Mouse (Mus musculus) midbrain, postnatal 0 days (tissue): Measurements from ENCODE around the gene Ackr2. TPM values are rescaled to one million over a fixed set of nuclear protein-coding genes. Genes with fewer than 3 reads are reported as not detected.

ENCODE experiments used
- ATAC-seq: fragments of 200-750 bp; cut with Nextera tagmentation; 2 replicates; pipeline ENCODE4 v1.8.0; 2017; ENCODE audit warnings: moderate number of reproducible peaks, mild to moderate bottlenecking, moderate TSS enrichment, moderate library complexity; ENCODE audit not compliant: low FRiP score
- DNase-seq: peaks from one replicate; pipeline ENCODE4 v3.0.0-alpha.2; 2015; ENCODE audit warnings: low spot score
- H3K27ac ChIP-seq: fragments of 300-500 bp; sonication (generic); 2 replicates; pipeline ENCODE4 v1.5.1; 2014; ENCODE audit warnings: low read depth, mild to moderate bottlenecking, low read length, mixed read lengths
- H3K27me3 ChIP-seq: fragments of 300-500 bp; sonication (generic); 2 replicates; pipeline ENCODE4 v1.6.1; 2014; ENCODE audit warnings: low read length, control low read depth, mixed read lengths; ENCODE audit not compliant: insufficient read depth
- H3K36me3 ChIP-seq: fragments of 300-500 bp; sonication (generic); 2 replicates; pipeline ENCODE4 v1.6.1; 2014; ENCODE audit warnings: low read length, control low read depth, mixed read lengths; ENCODE audit not compliant: insufficient read depth
- H3K4me1 ChIP-seq: fragments of 300-500 bp; sonication (generic); 2 replicates; pipeline ENCODE4 v1.6.1; 2014; ENCODE audit warnings: mild to moderate bottlenecking, control low read depth, antibody characterized with exemption, low read length, mixed read lengths; ENCODE audit not compliant: insufficient read depth
- H3K4me2 ChIP-seq: fragments of 300-500 bp; sonication (generic); 2 replicates; pipeline ENCODE4 v1.6.1; 2014; ENCODE audit warnings: low read depth, mild to moderate bottlenecking, low read length, mixed read lengths; ENCODE audit not compliant: poor library complexity, severe bottlenecking
- H3K4me3 ChIP-seq: fragments of 300-500 bp; sonication (generic); 2 replicates; pipeline ENCODE4 v1.5.1; 2014; ENCODE audit warnings: low read depth, mild to moderate bottlenecking, low read length, moderate library complexity
- H3K9ac ChIP-seq: fragments of 300-500 bp; sonication (generic); replicated peaks from 2 replicates; pipeline ENCODE4 v1.6.1; 2014; ENCODE audit warnings: mild to moderate bottlenecking, low read length, moderate library complexity, mixed read lengths; ENCODE audit not compliant: poor library complexity, severe bottlenecking
- H3K9me3 ChIP-seq: fragments of 300-500 bp; sonication (generic); 2 replicates; pipeline ENCODE4 v1.6.1; 2016; ENCODE audit warnings: low read length, control low read depth
- CTCF ChIP-seq: IDR thresholded peaks from 2 replicates; pipeline ENCODE4 v1.5.1; 2016; ENCODE audit warnings: antibody characterized with exemption, mild to moderate bottlenecking
- WGBS: fragments of 180-500 bp; shearing (Covaris S2); extraction: QIAGEN DNeasy Blood & Tissue Kit; methylation state at CpG from one replicate; pipeline ENCODE4 v1.1.7; 2014; 5-methylcytosine and 5-hydroxymethylcytosine counted together
- polyA plus RNA-seq: library from polyadenylated mRNA; unstranded; fragments of >200 nt; fragmentation: Nextera tagmentation; extraction: Ambion mirVana; gene quantifications from 2 replicates; pipeline ENCODE4 v1.2.1, GENCODE M21; 2015
- total RNA-seq: library from RNA; depleted of rRNA; stranded (reverse); fragments of >200 nt; gene quantifications from 2 replicates; pipeline ENCODE4 v1.2.3, GENCODE M21; 2014; rRNA removed

Ackr2 gene
- total and polyA plus RNA-seq, 2 experiments from 2014 or later = 0.78 to 3.0 TPM

DNA sequence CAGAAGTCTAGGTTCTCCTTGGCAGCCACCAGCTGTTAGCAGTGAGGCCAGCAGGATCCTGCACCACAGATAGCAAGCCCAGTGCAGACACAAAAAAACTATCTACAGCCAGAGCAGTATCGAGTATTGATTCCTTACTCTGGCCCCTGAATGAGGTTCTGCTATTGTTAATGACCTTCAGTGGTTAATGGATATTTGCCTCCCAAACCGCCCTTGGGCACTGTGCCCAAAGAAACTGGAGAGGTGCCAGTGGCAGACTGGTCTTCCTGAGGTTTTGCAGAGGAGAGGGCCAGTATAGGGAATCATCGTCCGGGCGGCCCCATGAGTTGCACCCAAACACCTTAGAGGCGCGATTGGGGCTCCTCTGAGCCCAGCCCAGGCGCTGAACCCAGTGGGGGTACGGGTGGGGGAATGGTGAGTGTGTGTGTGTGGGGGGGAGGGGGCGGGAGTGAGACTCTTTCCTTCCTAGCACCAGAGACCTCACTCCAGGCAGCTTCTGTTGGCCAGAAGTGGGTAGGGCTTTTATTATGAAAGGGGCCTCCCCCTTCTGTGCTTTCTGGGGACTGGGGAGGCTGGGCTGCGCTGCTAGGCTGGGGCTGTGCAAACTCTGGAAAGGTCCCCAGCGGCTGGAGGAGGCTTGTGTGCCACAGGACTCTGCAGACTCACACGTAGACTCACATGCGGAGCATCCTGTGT lies 52.4 kb downstream of the Ackr2 start, which contains the start of gene Fam198a:
Fam198a (plus strand) TSS at position 571 of the 696 bp plus-strand sequence.
- DNase-seq (peak; percentile 80), ATAC-seq (peak; percentile 85)
- Histone ChIP-seq H3K36me3 (no peaks in the 10 kb centered on the region), H3K9me3 (no peaks in the 10 kb centered on the region), H3K27ac (peak within 1 kb of the TSS; percentile 43; the same call in 1 of the 2 replicates), H3K27me3 (no peaks in the 10 kb centered on the region), H3K9ac (0 out of 2 replicates have a peak within 1 kb of the TSS, but pooled peaks have one; percentile 29), H3K4me2 (peak within 1 kb of the TSS; percentile 36), H3K4me3 (peak within 1 kb of the TSS; percentile 0; the same call in 1 of the 2 replicates), H3K4me1 (no peaks in the 10 kb centered on the region)
- WGBS = 13% methylated on average over 13 of the region's 14 CpGs
- TF ChIP-seq CTCF = no peak

GRCm38 (mm10) chr9:121951114-121951423 lies 52.9 kb downstream of the Ackr2 start:
- Histone ChIP-seq H3K36me3 (no peaks in the 10 kb centered on the region), H3K4me1 (no peaks in the 10 kb centered on the region), H3K9ac (0 out of 2 replicates have a peak overlapping the region, but pooled peaks have one; percentile 29), H3K27me3 (no peaks in the 10 kb centered on the region), H3K27ac (no peak overlapping the region), H3K4me3 (0 out of 2 replicates have a peak overlapping the region, but pooled peaks have one; percentile 0), H3K4me2 (peak overlapping the region; percentile 36), H3K9me3 (no peaks in the 10 kb centered on the region)
- TF ChIP-seq CTCF = no peak
- DNase-seq = no peak
- 43% methylated on average over 4 of the region's 4 CpGs for WGBS
- no peak for ATAC-seq

DNA sequence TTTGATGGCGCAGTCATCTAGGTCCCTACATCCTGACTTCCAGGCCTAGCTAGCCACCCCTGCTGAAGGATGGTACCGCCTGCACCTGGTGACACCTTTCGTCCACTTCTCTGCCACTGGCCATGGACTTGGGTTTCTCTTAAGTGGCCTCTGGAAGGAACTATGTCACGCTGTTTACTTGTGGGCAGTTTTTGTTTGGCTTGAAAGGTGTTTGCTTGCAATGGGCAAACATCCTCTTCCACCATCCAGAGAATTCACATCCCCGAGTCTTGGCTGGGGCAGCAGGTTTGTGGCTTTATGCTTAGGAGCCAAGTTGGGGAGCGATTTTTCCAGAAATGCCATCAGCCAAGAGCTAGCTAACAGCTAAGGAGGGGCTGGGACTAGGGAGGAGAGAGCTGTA lies 54.4 kb downstream of the Ackr2 start:
- Histone ChIP-seq H3K4me3 (no peak overlapping the region), H3K4me2 (no peak overlapping the region), H3K9me3 (no peaks in the 10 kb centered on the region), H3K27ac (no peak overlapping the region), H3K27me3 (no peaks in the 10 kb centered on the region), H3K4me1 (no peaks in the 10 kb centered on the region), H3K36me3 (no peaks in the 10 kb centered on the region), H3K9ac (no peak overlapping the region)
- DNase-seq (no peak), ATAC-seq (no peak)
- WGBS = 89% methylated on average over 6 of the region's 6 CpGs
- no peak for TF ChIP-seq CTCF

- H3K4me2 ChIP-seq = no peak overlapping the region
- no peak overlapping the region for H3K27ac ChIP-seq
- H3K4me1 ChIP-seq = no peaks in the 10 kb centered on the region
- no peak overlapping the region for H3K4me3 ChIP-seq
- H3K27me3 ChIP-seq = no peaks in the 10 kb centered on the region
- DNase-seq (no peak), ATAC-seq (no peak)
- no peak for TF ChIP-seq CTCF
- WGBS = 68% methylated on average over 7 of the region's 7 CpGs
- H3K9me3 ChIP-seq = no peaks in the 10 kb centered on the region
- no peaks in the 10 kb centered on the region for H3K36me3 ChIP-seq
- no peak overlapping the region for H3K9ac ChIP-seq
Measured at GRCm38 (mm10) chr9:121959966-121960635, 61.9 kb downstream of the Ackr2 start.

Other genes starting within 250 kb of the Ackr2 start
- 26.9 and 34.3 TPM in 2 replicates for gene Sec22c, start 192.9 kb upstream of the Ackr2 start, total RNA-seq
- 30.5 and 34.4 TPM in 2 replicates for gene Sec22c, start 192.9 kb upstream of the Ackr2 start, polyA plus RNA-seq
- 51.4 and 59.6 TPM in 2 replicates for gene Ss18l2, start 188.0 kb upstream of the Ackr2 start, total RNA-seq
- gene Ss18l2, start 188.0 kb upstream of the Ackr2 start, polyA plus RNA-seq = 204 and 218 TPM in 2 replicates
- 71.4 and 112 TPM in 2 replicates for gene Nktr, start 179.2 kb upstream of the Ackr2 start, total RNA-seq
- 42.1 and 50.7 TPM in 2 replicates for gene Nktr, start 179.2 kb upstream of the Ackr2 start, polyA plus RNA-seq
- 55.4 and 59.7 TPM in 2 replicates for gene Zfp651, start 139.0 kb upstream of the Ackr2 start, total RNA-seq
- 21.3 and 22.8 TPM in 2 replicates for gene Zfp651, start 139.0 kb upstream of the Ackr2 start, polyA plus RNA-seq
- gene Klhl40, start 120.7 kb upstream of the Ackr2 start, total RNA-seq = 1.3 and 1.7 TPM in 2 replicates
- gene Klhl40, start 120.7 kb upstream of the Ackr2 start, polyA plus RNA-seq = 2.9 and 3.2 TPM in 2 replicates
- gene Hhatl, start 105.8 kb upstream of the Ackr2 start, total RNA-seq = 1.2 and 1.5 TPM in 2 replicates
- gene Hhatl, start 105.8 kb upstream of the Ackr2 start, polyA plus RNA-seq = 0.64 and 0.99 TPM in 2 replicates
- 2.8 and 3.0 TPM in 2 replicates for gene Ccdc13, start 58.9 kb upstream of the Ackr2 start, total RNA-seq
- 4.1 and 4.8 TPM in 2 replicates for gene Ccdc13, start 58.9 kb upstream of the Ackr2 start, polyA plus RNA-seq
- 30.6 and 42.8 TPM in 2 replicates for gene Higd1a, start 40.0 kb upstream of the Ackr2 start, total RNA-seq
- 179 and 182 TPM in 2 replicates for gene Higd1a, start 40.0 kb upstream of the Ackr2 start, polyA plus RNA-seq
- gene Cyp8b1, start 17.9 kb downstream of the Ackr2 start, total RNA-seq = not detected in 2 replicates
- not detected in 2 replicates for gene Cyp8b1, start 17.9 kb downstream of the Ackr2 start, polyA plus RNA-seq
- 2.5 and 4.8 TPM in 2 replicates for gene Fam198a, start 52.6 kb downstream of the Ackr2 start, total RNA-seq
- 1.9 and 2.1 TPM in 2 replicates for gene Fam198a, start 52.6 kb downstream of the Ackr2 start, polyA plus RNA-seq
- gene Pomgnt2, start 98.8 kb downstream of the Ackr2 start, total RNA-seq = 49.7 and 53.4 TPM in 2 replicates
- 38.5 and 41.8 TPM in 2 replicates for gene Pomgnt2, start 98.8 kb downstream of the Ackr2 start, polyA plus RNA-seq
- 90.5 and 101 TPM in 2 replicates for gene Snrk, start 218.9 kb downstream of the Ackr2 start, total RNA-seq
- gene Snrk, start 218.9 kb downstream of the Ackr2 start, polyA plus RNA-seq = 77.2 and 79.9 TPM in 2 replicates